Mouse (Mus musculus): ENCODE data around the gene Uap1l1. TPM values are rescaled to one million over a fixed set of nuclear protein-coding genes. Genes with fewer than 3 reads are reported as not detected.
A peak's percentile ranks its signal among the peaks of the same experiment; 100 is the strongest.
"Not testable (repeated sequence)": the region's sequence is repeated elsewhere in the genome, so short reads cannot be mapped to it uniquely, and the experiment has no call there.

The Uap1l1 gene
- 8.2 and 12.6 TPM in 2 replicates for total RNA-seq (2017)

GRCm38 (mm10) chr2:25365091-25365761, at the start of gene Uap1l1:
Uap1l1 (minus strand) TSS chr2:25365682.
- peak; percentile 73 to 78 for ATAC-seq (replicated peaks in 1 of 2; ENCODE audit: insufficient read depth in 1 of 2, low FRiP score in 2 of 2, low TSS enrichment in 1 of 2, low read depth in 1 of 2, poor library complexity in 2 of 2, severe bottlenecking in 2 of 2)

- not testable (repeated sequence) for ATAC-seq (replicated peaks in 1 of 2; ENCODE audit: insufficient read depth in 1 of 2, low FRiP score in 2 of 2, low TSS enrichment in 1 of 2, low read depth in 1 of 2, poor library complexity in 2 of 2, severe bottlenecking in 2 of 2)
Observed at GRCm38 (mm10) chr2:25413436-25413835, 48.0 kb upstream of the Uap1l1 start.

- no peak for ATAC-seq (replicated peaks in 1 of 2; ENCODE audit: insufficient read depth in 1 of 2, low FRiP score in 2 of 2, low TSS enrichment in 1 of 2, low read depth in 1 of 2, poor library complexity in 2 of 2, severe bottlenecking in 2 of 2)
Observed at GRCm38 (mm10) chr2:25408908-25409307, 43.4 kb upstream of the Uap1l1 start.

- ATAC-seq (replicated peaks in 1 of 2; ENCODE audit: insufficient read depth in 1 of 2, low FRiP score in 2 of 2, low TSS enrichment in 1 of 2, low read depth in 1 of 2, poor library complexity in 2 of 2, severe bottlenecking in 2 of 2): no peak
Observed at GRCm38 (mm10) chr2:25403994-25404393, 38.5 kb upstream of the Uap1l1 start.

GRCm38 (mm10) chr2:25402972-25403601, 37.6 kb upstream of the Uap1l1 start:
- ATAC-seq (replicated peaks in 1 of 2; ENCODE audit: insufficient read depth in 1 of 2, low FRiP score in 2 of 2, low TSS enrichment in 1 of 2, low read depth in 1 of 2, poor library complexity in 2 of 2, severe bottlenecking in 2 of 2): no peak

- peak; percentile 14 to 38; a peak in 2 of 4 replicates for ATAC-seq (replicated peaks in 1 of 2; ENCODE audit: insufficient read depth in 1 of 2, low FRiP score in 2 of 2, low TSS enrichment in 1 of 2, low read depth in 1 of 2, poor library complexity in 2 of 2, severe bottlenecking in 2 of 2)
Observed at GRCm38 (mm10) chr2:25402377-25402971, 37.0 kb upstream of the Uap1l1 start.

GRCm38 (mm10) chr2:25400764-25401163, 35.3 kb upstream of the Uap1l1 start:
- ATAC-seq (replicated peaks in 1 of 2; ENCODE audit: insufficient read depth in 1 of 2, low FRiP score in 2 of 2, low TSS enrichment in 1 of 2, low read depth in 1 of 2, poor library complexity in 2 of 2, severe bottlenecking in 2 of 2): peak in 1 of 2 experiments; percentile 41; a peak in 1 of 4 replicates

GRCm38 (mm10) chr2:25400291-25400690, 34.8 kb upstream of the Uap1l1 start:
- ATAC-seq (replicated peaks in 1 of 2; ENCODE audit: insufficient read depth in 1 of 2, low FRiP score in 2 of 2, low TSS enrichment in 1 of 2, low read depth in 1 of 2, poor library complexity in 2 of 2, severe bottlenecking in 2 of 2): no peak

- ATAC-seq (replicated peaks in 1 of 2; ENCODE audit: insufficient read depth in 1 of 2, low FRiP score in 2 of 2, low TSS enrichment in 1 of 2, low read depth in 1 of 2, poor library complexity in 2 of 2, severe bottlenecking in 2 of 2): no peak
Observed at GRCm38 (mm10) chr2:25399051-25399450, 33.6 kb upstream of the Uap1l1 start, which contains the start of gene Npdc1. Npdc1 (plus strand) TSS chr2:25399351.

GRCm38 (mm10) chr2:25398065-25398464, 32.6 kb upstream of the Uap1l1 start:
- no peak for ATAC-seq (replicated peaks in 1 of 2; ENCODE audit: insufficient read depth in 1 of 2, low FRiP score in 2 of 2, low TSS enrichment in 1 of 2, low read depth in 1 of 2, poor library complexity in 2 of 2, severe bottlenecking in 2 of 2)

GRCm38 (mm10) chr2:25397010-25397409, 31.5 kb upstream of the Uap1l1 start:
- no peak for ATAC-seq (replicated peaks in 1 of 2; ENCODE audit: insufficient read depth in 1 of 2, low FRiP score in 2 of 2, low TSS enrichment in 1 of 2, low read depth in 1 of 2, poor library complexity in 2 of 2, severe bottlenecking in 2 of 2)

- no peak for ATAC-seq (replicated peaks in 1 of 2; ENCODE audit: insufficient read depth in 1 of 2, low FRiP score in 2 of 2, low TSS enrichment in 1 of 2, low read depth in 1 of 2, poor library complexity in 2 of 2, severe bottlenecking in 2 of 2)
Observed at GRCm38 (mm10) chr2:25396597-25396983, 31.1 kb upstream of the Uap1l1 start.

- peak in 1 of 2 experiments; percentile 27; a peak in 1 of 4 replicates for ATAC-seq (replicated peaks in 1 of 2; ENCODE audit: insufficient read depth in 1 of 2, low FRiP score in 2 of 2, low TSS enrichment in 1 of 2, low read depth in 1 of 2, poor library complexity in 2 of 2, severe bottlenecking in 2 of 2)
Observed at GRCm38 (mm10) chr2:25395721-25396596, 30.5 kb upstream of the Uap1l1 start, which contains the start of gene Entpd2. Entpd2 (plus strand) TSS chr2:25395874.

- ATAC-seq (replicated peaks in 1 of 2; ENCODE audit: insufficient read depth in 1 of 2, low FRiP score in 2 of 2, low TSS enrichment in 1 of 2, low read depth in 1 of 2, poor library complexity in 2 of 2, severe bottlenecking in 2 of 2): no peak
Observed at GRCm38 (mm10) chr2:25394281-25395221, 29.1 kb upstream of the Uap1l1 start.

- no peak for ATAC-seq (replicated peaks in 1 of 2; ENCODE audit: insufficient read depth in 1 of 2, low FRiP score in 2 of 2, low TSS enrichment in 1 of 2, low read depth in 1 of 2, poor library complexity in 2 of 2, severe bottlenecking in 2 of 2)
Observed at GRCm38 (mm10) chr2:25391266-25391665, 25.8 kb upstream of the Uap1l1 start.

- no peak for ATAC-seq (replicated peaks in 1 of 2; ENCODE audit: insufficient read depth in 1 of 2, low FRiP score in 2 of 2, low TSS enrichment in 1 of 2, low read depth in 1 of 2, poor library complexity in 2 of 2, severe bottlenecking in 2 of 2)
Observed at GRCm38 (mm10) chr2:25384492-25384891, 19.0 kb upstream of the Uap1l1 start.

Measured in hematopoietic stem cell, adult 5-6 weeks (primary cell).